18 mouse cellular contexts compared by ENCODE assay signal in the genomic region with DNA sequence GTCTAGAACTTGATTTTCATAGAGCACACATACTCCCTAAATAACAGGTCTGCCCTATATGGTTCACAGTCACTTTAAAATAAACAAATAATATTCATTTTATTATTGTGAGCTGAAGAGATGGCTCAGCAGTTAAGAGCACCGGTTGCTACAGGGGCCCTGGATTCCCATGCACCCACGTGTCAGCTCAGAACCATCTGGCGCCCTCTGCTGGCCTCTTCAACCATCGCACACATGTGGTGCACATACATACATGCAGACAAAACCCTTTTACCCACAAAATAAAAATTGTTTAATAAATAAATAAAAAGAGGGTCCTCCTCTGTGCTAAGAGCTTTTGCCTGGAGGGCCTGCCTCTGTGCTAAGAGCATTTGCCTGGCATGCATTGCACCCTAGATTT.
DNase-seq lines count a peak whose midpoint lies in the region; ATAC-seq and TF ChIP-seq lines count a peak whose summit lies in the region.
"Had no signal": no experiment of that assay in that cellular context is flagged by ENCODE, and none has a peak within 500 bp of the region (broad histone marks: within the 10 kb centered on the region; RNA-seq: fewer than 3 reads in every experiment).

No protein-coding gene starts in this region.

- no peaks in the 10 kb centered on the region for H3K4me1 ChIP-seq in kidney, postnatal 0 days (replicated peaks; ENCODE audit: insufficient read depth, low read length)
- H3K4me1 ChIP-seq in midbrain, postnatal 0 days (ENCODE audit: insufficient read depth, low read length), result no peaks in the 10 kb centered on the region
- no peaks in the 10 kb centered on the region for H3K4me1 ChIP-seq in midbrain, embryonic 11.5 days (ENCODE audit: control insufficient read depth, insufficient read depth, low read length)
- H3K4me1 ChIP-seq in stomach, postnatal 0 days (replicated peaks; ENCODE audit: control insufficient read depth, insufficient read depth), result no peaks in the 10 kb centered on the region; the same call in 1 of the 2 replicates

- H3K4me3 ChIP-seq in kidney, postnatal 0 days (replicated peaks; ENCODE audit: low read depth, low read length), result no peak overlapping the region
- H3K4me3 ChIP-seq in midbrain, postnatal 0 days (ENCODE audit: low read depth, low read length), result no peak overlapping the region
- H3K4me3 ChIP-seq in midbrain, embryonic 11.5 days (ENCODE audit: low read depth, low read length), result no peak overlapping the region
- no peak overlapping the region for H3K4me3 ChIP-seq in stomach, postnatal 0 days (ENCODE audit: low read depth, low read length)
- H3K4me3 ChIP-seq: hindbrain, embryonic 12.5 days; limb, embryonic 12.5 days had no signal

- H3K4me2 ChIP-seq in kidney, postnatal 0 days (ENCODE audit: low read length), result no peak overlapping the region
- H3K4me2 ChIP-seq in midbrain, postnatal 0 days (ENCODE audit: low read depth, low read length, poor library complexity, severe bottlenecking), result no peak overlapping the region
- H3K4me2 ChIP-seq in midbrain, embryonic 11.5 days, result no peak overlapping the region
- no peak overlapping the region for H3K4me2 ChIP-seq in stomach, postnatal 0 days (replicated peaks; ENCODE audit: low read depth)
- H3K4me2 ChIP-seq: hindbrain, embryonic 12.5 days; limb, embryonic 12.5 days had no signal

- 87% methylated on average over 4 of the region's 4 CpGs for WGBS in kidney, postnatal 0 days
- 79% methylated on average over 4 of the region's 4 CpGs for WGBS in midbrain, postnatal 0 days
- WGBS in midbrain, embryonic 11.5 days, result 84% methylated on average over 4 of the region's 4 CpGs
- 85% methylated on average over 4 of the region's 4 CpGs for WGBS in stomach, postnatal 0 days

- no peak for TF ChIP-seq EP300 in stomach, postnatal 0 days (optimal IDR thresholded peaks at IDR 0.05)

- no peaks in the 10 kb centered on the region for H3K9me3 ChIP-seq in kidney, postnatal 0 days (replicated peaks; ENCODE audit: low read length)
- H3K9me3 ChIP-seq in midbrain, postnatal 0 days (ENCODE audit: low read length), result no peaks in the 10 kb centered on the region
- H3K9me3 ChIP-seq in midbrain, embryonic 11.5 days (ENCODE audit: control insufficient read depth, low read length), result no peaks in the 10 kb centered on the region
- no peaks in the 10 kb centered on the region for H3K9me3 ChIP-seq in stomach, postnatal 0 days (ENCODE audit: control insufficient read depth, low read length)

- H3K36me3 ChIP-seq in kidney, postnatal 0 days (ENCODE audit: insufficient read depth, low read length), result 0 out of 2 replicates have a peak, but pooled peaks cover 8% of the 10 kb centered on the region
- peaks cover 80% of the 10 kb centered on the region for H3K36me3 ChIP-seq in midbrain, postnatal 0 days (ENCODE audit: insufficient read depth, low read length)
- H3K36me3 ChIP-seq in midbrain, embryonic 11.5 days (ENCODE audit: control insufficient read depth, insufficient read depth, low read length), result no peaks in the 10 kb centered on the region
- peaks cover 5% of the 10 kb centered on the region for H3K36me3 ChIP-seq in stomach, postnatal 0 days (ENCODE audit: control insufficient read depth, insufficient read depth, low read length)

- TF ChIP-seq CTCF in kidney, postnatal 0 days (IDR thresholded peaks at IDR 0.05; ENCODE audit: low read depth), result 0 out of 2 replicates have a peak, but pooled peaks have one; percentile 18
- peak; percentile 31 for TF ChIP-seq CTCF in midbrain, postnatal 0 days (IDR thresholded peaks at IDR 0.05)
- TF ChIP-seq CTCF in stomach, postnatal 0 days (IDR thresholded peaks at IDR 0.05; ENCODE audit: low read depth), result peak; percentile 32

- no peak overlapping the region for H3K27ac ChIP-seq in kidney, postnatal 0 days
- no peak overlapping the region for H3K27ac ChIP-seq in midbrain, postnatal 0 days (ENCODE audit: low read depth, low read length)
- H3K27ac ChIP-seq in midbrain, embryonic 11.5 days (ENCODE audit: low read depth, low read length), result no peak overlapping the region
- H3K27ac ChIP-seq in stomach, postnatal 0 days (replicated peaks), result no peak overlapping the region
- H3K27ac ChIP-seq: hindbrain, embryonic 12.5 days; limb, embryonic 12.5 days had no signal

- peak; percentile 35 for DNase-seq in CD4-positive, CD25-positive, alpha-beta regulatory T cell, adult 2 months (ENCODE audit: low read depth, low spot score)
- no peak for DNase-seq in kidney, postnatal 0 days (ENCODE audit: low spot score)
- no peak for DNase-seq in kidney, adult 11 months
- DNase-seq in midbrain, postnatal 0 days (ENCODE audit: low spot score), result no peak
- DNase-seq in midbrain, embryonic 11.5 days (ENCODE audit: low spot score, missing footprints), result no peak
- no peak for DNase-seq in stomach, postnatal 0 days (ENCODE audit: low spot score)
- no peak for DNase-seq in thymus, postnatal 4 days
- DNase-seq: adrenal gland, postnatal 36 days; heart, adult 18-20 months; heart, postnatal 10 days; kidney, adult 9 months; layer of hippocampus, adult 9-11 months; lung, adult 18-20 months; lung, postnatal 36 days; retina, postnatal 1 day had no signal

- H3K9ac ChIP-seq in kidney, postnatal 0 days (ENCODE audit: low read depth, low read length), result no peak overlapping the region
- no peak overlapping the region for H3K9ac ChIP-seq in midbrain, postnatal 0 days (replicated peaks; ENCODE audit: low read length, poor library complexity, severe bottlenecking)
- H3K9ac ChIP-seq in midbrain, embryonic 11.5 days (ENCODE audit: low read length), result no peak overlapping the region
- no peak overlapping the region for H3K9ac ChIP-seq in stomach, postnatal 0 days (ENCODE audit: low read length)
- H3K9ac ChIP-seq: hindbrain, embryonic 12.5 days; limb, embryonic 12.5 days had no signal

- ATAC-seq in CD4-positive, CD25-positive, alpha-beta regulatory T cell, adult 4 months, result no peak
- no peak for ATAC-seq in kidney, postnatal 0 days (replicated peaks; ENCODE audit: low FRiP score, low read depth)
- no peak for ATAC-seq in midbrain, postnatal 0 days (ENCODE audit: low FRiP score)
- no peak for ATAC-seq in midbrain, embryonic 11.5 days (ENCODE audit: low FRiP score)
- ATAC-seq in stomach, postnatal 0 days (ENCODE audit: low FRiP score, low TSS enrichment), result no peak

- H3K27me3 ChIP-seq in kidney, postnatal 0 days (ENCODE audit: insufficient read depth, low read length), result no peaks in the 10 kb centered on the region
- H3K27me3 ChIP-seq in midbrain, postnatal 0 days (ENCODE audit: insufficient read depth, low read length), result no peaks in the 10 kb centered on the region
- no peaks in the 10 kb centered on the region for H3K27me3 ChIP-seq in midbrain, embryonic 11.5 days (ENCODE audit: control insufficient read depth, insufficient read depth, low read length)
- no peaks in the 10 kb centered on the region for H3K27me3 ChIP-seq in stomach, postnatal 0 days (ENCODE audit: control insufficient read depth, insufficient read depth, low read length)
- H3K27me3 ChIP-seq: hindbrain, embryonic 12.5 days; limb, embryonic 12.5 days had no signal
